35 mouse cellular contexts compared by ENCODE assay signal in the genomic region with DNA sequence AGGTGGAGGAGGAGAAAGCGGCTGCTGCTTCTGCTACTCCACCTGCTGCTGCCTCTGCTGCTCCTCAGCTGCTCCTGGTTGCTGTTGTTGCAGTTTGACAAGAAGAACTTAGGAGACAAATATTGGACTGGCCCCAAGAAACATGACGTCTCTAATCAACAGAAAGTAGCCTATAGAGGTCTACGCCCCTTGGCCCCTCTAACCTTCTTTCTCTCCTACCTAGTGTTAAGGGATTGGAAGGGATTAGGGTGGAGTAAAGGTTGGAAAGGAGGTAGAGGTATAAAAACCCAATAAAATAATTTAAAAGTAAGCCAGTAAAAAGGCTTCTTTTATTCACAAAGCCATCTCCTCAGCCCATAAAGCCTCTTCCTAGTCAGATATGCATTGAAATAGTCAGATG. TPM values are rescaled to one million over a fixed set of nuclear protein-coding genes. Genes with fewer than 3 reads are reported as not detected.
"Had no signal": no experiment of that assay in that cellular context is flagged by ENCODE, and none has a peak within 500 bp of the region (broad histone marks: within the 10 kb centered on the region; RNA-seq: fewer than 3 reads in every experiment).

No protein-coding gene starts in this region.

- H3K4me2 ChIP-seq: heart, embryonic 12.5 days; hindbrain, embryonic 12.5 days; hindbrain, embryonic 14.5 days; limb, embryonic 12.5 days; liver, embryonic 12.5 days had no signal

- DNase-seq: gastrocnemius, adult 2 months; gastrocnemius, postnatal 10 days; gastrocnemius, postnatal 25 days; heart, adult 18-20 months; heart, postnatal 10 days; heart, postnatal 4 days; kidney, adult 11 months; kidney, postnatal 10 days; kidney, postnatal 25 days; layer of hippocampus, adult 9-11 months; layer of hippocampus, postnatal 36 days; liver had no signal

- H3K4me1 ChIP-seq: heart, embryonic 10.5 days; heart, embryonic 12.5 days; hindbrain, embryonic 10.5 days; hindbrain, embryonic 12.5 days; limb, embryonic 10.5 days; limb, embryonic 12.5 days; liver, embryonic 12.5 days had no signal

- H3K27me3 ChIP-seq: heart, embryonic 12.5 days; hindbrain, embryonic 12.5 days; limb, embryonic 12.5 days; liver, embryonic 12.5 days had no signal

- ATAC-seq: hindbrain, embryonic 16.5 days; inflammation-experienced regulatory T-cells, adult 6 months; liver, embryonic 12.5 days had no signal

- H3K9ac ChIP-seq: heart, embryonic 12.5 days; hindbrain, embryonic 12.5 days; hindbrain, embryonic 14.5 days; limb, embryonic 12.5 days; liver, embryonic 12.5 days; liver, embryonic 14.5 days had no signal

- H3K4me3 ChIP-seq: gastrocnemius, adult 2 months; heart, embryonic 10.5 days; heart, embryonic 12.5 days; hindbrain, embryonic 10.5 days; hindbrain, embryonic 12.5 days; limb, embryonic 10.5 days; limb, embryonic 12.5 days; liver, embryonic 12.5 days had no signal

- H3K36me3 ChIP-seq: heart, embryonic 10.5 days; heart, embryonic 12.5 days; hindbrain, embryonic 10.5 days; hindbrain, embryonic 12.5 days; limb, embryonic 10.5 days; limb, embryonic 12.5 days; liver, embryonic 12.5 days had no signal

- H3K27ac ChIP-seq: gastrocnemius, adult 2 months; heart, embryonic 10.5 days; hindbrain, embryonic 10.5 days; hindbrain, embryonic 12.5 days; hindbrain, embryonic 14.5 days; limb, embryonic 10.5 days; limb, embryonic 12.5 days; liver, embryonic 12.5 days; liver, embryonic 14.5 days had no signal

- H3K9me3 ChIP-seq: heart, embryonic 10.5 days; heart, embryonic 12.5 days; hindbrain, embryonic 10.5 days; hindbrain, embryonic 12.5 days; limb, embryonic 10.5 days; limb, embryonic 12.5 days; liver, embryonic 12.5 days had no signal

RNA-seq across cellular contexts. Expression of a gene that starts 14.6 kb away (rescaled TPM):
- total RNA-seq: gastrocnemius, adult 2 months; gastrocnemius, postnatal 10 days; gastrocnemius, postnatal 25 days; gastrocnemius, postnatal 4 days; heart, adult 18-20 months; heart, adult 8-10 months; heart, postnatal 10 days; heart, postnatal 25 days; heart, postnatal 4 days; layer of hippocampus, adult 18-20 months; layer of hippocampus, adult 8-10 months; layer of hippocampus, postnatal 14 days; layer of hippocampus, postnatal 36 days; left cerebral cortex, adult 18-20 months; left cerebral cortex, adult 8-10 months; left cerebral cortex, postnatal 10 days; left cerebral cortex, postnatal 36 days had no signal
- polyA plus RNA-seq: frontal cortex, adult 2 months; hindbrain, embryonic 12.5 days; limb, embryonic 12.5 days had no signal

RNA-seq across cellular contexts. Expression of a gene that starts 36.1 kb away (rescaled TPM):
- total RNA-seq: granulocyte monocyte progenitor cell, adult 5-6 weeks; layer of hippocampus, adult 8-10 months; layer of hippocampus, postnatal 36 days; left cerebral cortex, adult 8-10 months; left cerebral cortex, postnatal 36 days had no signal
- polyA plus RNA-seq: inflammation-experienced regulatory T-cells, adult 6 months had no signal
